Mouse (Mus musculus): ENCODE data around the gene Tmco5.
"Not testable (repeated sequence)": the region's sequence is repeated elsewhere in the genome, so short reads cannot be mapped to it uniquely, and the experiment has no call there.

Tmco5 gene

DNA sequence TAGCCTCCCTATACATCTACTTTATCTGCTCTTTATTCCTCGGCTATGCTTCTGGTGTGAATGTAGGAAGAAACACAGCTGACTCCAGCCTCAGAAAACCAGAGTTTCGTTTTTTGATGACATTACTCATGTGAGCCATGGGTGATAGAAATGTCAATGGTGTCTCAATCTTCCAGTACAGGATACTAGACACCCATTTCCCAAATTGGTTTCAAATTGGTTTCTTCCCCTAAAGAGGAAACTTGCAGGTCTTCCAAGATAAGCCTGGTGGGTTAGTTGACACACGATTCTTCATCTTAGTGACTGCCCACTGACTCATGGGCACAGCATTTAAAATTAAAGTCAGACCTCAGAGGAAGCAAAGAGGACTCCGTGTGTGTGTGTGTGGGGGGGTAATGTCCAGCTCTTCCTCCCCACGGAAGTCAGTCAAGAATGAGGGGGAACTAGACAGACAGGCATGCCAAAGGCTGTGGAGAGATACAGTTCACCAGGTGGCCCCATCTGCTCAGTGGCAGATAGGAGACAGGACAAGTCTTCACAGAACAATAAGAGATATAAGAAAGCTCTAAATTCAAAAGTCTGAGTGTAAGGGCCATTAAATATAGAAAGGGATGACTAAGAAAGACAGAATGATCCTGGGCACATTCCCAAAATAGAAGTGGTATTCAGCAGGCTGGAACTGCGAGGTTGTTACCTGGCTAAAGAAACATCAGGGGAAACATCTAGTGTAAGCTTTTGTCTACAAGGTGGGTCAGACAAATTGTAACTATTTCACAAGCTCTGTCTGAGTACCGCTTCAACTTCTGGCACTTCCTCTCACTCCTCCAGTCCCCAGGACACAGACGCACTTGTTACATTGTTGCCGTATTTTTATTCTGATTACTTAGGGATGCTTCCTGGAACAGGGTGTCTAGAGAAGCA is 44.3 kb downstream of the Tmco5 start:
- in situ Hi-C loops (cut with MboI, MseI), result no loop called here

DNA sequence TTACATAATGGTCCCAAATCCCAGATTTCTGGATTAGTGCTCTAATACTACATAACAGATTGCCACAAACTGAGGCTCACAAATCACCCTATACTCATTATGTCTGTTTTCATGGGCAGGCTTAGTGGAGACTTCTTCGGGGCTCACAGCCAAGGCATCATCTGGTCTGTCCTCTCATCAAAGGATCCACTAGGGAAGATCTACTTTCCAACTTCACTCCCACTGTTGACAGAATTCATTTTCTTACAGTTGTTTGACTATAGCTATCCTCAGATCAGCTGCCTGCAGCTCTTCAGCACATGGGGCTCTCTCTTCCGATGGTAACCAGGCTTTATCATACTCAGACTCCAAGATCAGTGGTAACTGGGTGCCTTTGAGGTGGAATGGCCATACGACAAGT is 45.2 kb downstream of the Tmco5 start:
- in situ Hi-C loops (cut with MboI, MseI), result no loop called here

DNA sequence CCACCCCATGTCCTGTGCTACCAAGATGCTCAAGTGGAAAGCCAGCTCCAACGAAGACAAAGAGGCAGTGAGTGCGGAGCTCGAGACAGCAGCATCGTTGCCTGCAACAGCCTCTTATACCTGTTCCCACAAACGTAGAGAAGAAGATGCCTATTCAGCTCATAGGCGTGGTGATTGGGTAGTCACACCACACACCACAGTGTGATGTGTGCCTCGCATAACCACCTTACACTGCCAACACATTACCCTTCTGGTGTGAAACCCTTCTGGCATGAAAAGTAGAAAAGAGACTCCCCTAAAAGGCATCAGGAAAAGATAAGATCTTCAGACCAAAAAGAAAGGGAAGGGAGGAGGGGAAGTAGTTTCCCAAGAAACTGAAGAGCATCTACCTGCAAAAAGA is 45.8 kb downstream of the Tmco5 start:
- in situ Hi-C loops (cut with MboI, MseI), result no loop called here

DNA sequence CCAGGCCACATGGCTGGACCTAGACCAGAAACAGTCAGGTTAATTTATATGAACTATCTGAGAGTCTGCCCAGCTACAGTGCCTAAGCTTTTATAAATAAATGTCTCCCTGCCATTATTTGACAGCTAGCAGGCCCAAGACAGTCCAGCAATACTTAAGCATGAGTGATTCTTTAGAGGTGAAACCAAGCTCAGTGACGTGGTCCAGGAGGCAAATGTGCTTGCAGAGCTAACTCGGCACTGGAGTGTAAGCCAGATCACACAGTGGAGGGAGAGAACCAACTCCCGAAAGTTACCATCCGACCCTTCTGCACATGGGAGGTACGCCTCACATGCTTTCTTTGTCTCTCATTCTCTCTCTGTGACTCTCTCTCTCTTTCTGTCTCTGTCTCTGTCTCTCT is 46.7 kb downstream of the Tmco5 start:
- in situ Hi-C loops (cut with MboI, MseI), result no loop called here

DNA sequence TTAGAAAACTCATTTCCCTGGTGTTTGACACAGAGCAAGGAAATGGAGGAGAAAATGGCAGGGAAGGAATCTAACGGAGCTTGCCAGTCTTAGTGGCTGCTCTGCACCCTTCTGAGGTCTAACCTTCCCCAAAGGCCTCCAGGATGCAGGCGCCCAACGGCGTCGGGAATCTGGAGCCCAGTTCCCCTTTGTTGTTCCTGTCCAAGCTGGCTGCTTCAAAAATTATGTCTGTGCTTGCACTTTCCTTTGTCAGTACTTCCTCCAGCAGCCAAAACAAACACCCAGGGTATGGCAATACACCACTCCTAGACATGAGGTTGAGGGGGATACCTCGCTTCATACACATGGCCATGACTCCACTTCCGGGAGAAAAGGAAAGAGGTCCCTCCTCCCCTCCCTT is 53.7 kb downstream of the Tmco5 start:
- in situ Hi-C loops (cut with MboI, MseI), result no loop called here

DNA sequence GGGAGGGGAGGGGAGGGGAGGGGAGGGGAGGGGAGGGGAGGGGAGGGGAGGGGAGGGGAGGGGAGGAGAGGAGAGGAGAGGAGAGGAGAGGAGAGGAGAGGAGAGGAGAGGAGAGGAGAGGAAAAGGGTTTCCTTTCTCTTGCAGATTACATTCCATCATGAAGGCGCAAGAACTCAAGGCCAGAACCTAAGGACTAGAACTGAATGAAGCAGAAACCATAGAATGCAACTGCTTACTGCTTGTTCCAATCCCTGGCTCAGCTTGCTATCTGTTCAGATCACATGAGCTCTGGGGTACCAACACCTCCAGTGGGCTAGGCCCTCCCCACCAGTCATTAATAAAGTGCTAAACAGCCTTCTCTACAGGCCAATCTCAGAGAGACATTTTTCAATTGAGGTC is 55.7 kb downstream of the Tmco5 start:
- in situ Hi-C loops (cut with MboI, MseI), result not testable (repeated sequence)

DNA sequence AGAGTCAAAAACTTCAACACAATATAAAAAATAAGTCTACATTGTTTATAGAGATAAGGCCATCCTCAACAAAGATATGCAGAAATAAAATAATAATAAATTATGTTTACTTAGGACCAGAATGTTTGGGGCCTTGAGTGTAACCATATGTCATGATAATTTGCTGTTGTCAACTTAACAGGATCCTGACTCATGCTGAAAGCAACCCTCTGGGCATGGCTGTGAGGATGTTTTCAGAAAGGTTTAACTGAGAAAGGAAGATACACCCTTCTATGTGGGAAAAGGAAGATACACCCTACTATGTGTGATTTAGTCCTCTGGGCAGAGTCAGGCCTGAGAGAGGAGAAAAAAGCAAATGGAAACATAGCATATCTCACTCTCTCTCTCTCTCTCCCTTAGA is 56.3 kb downstream of the Tmco5 start:
- in situ Hi-C loops (cut with MboI, MseI), result no loop called here

DNA sequence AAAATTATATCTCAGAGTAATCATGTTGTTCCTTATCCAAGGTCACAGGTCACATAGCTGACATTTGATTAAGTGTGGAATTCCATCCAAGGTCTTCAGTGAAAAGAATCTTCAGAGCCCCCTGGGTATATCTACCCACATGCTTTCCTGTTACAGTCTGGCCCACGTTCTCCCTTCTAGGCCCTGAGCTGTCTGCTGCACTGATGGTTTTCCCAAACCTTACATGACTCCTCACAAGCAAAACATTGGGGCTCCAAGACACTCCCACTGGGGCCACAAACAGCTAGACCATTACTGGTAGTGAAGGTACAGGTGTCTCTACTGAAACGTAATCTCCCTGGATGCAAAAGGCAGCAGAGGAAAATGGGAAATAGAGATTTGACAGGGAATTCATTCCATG is 57.9 kb downstream of the Tmco5 start:
- in situ Hi-C loops (cut with MboI, MseI), result no loop called here

DNA sequence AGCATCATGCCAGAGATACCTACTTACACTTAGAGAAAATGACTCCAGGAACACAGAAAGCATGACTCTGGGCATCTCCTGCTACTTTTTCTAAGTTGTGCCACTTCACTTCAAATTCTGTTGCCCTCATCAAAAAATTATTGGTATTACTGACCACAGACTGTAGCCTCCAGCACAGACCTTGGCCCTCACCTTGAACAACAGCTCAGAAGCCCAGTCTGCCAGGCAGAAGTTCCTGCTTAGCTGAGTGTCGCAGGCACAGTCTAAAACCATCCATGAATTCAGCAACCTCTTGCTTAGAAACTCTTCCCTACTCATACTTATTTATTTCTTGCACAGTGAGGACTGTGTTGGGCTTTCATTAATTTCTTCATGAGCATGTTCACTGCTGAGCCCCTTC is 58.7 kb downstream of the Tmco5 start:
- in situ Hi-C loops (cut with MboI, MseI), result no loop called here

DNA sequence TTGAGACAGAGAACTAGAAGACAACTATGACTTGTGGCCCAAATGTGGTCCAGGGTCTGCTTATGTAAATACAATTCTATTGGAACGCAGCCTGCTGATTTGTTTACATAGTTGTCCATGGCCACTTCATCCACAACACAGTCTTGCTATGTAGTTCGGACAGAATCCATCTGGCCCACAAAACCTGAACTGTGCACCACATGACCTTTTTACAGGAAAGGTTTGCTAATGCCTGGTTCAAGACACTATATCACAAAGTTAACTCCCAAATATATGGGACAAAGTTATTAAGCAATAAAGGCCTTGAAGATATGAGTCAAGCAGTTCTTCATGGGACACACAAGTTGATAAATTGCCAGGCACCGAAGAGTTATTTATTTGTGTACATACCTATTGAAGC is 63.3 kb downstream of the Tmco5 start:
- in situ Hi-C loops (cut with MboI, MseI), result loop anchor here in 1 of 2 experiments (10.0 kb wide), 1 partner anchor 1067 kb away; no protein-coding TSS in a partner anchor

Data from T-helper 17 cell (primary cell).